Mouse (Mus musculus): ENCODE data around the gene Kremen2. TPM values are rescaled to one million over a fixed set of nuclear protein-coding genes. Genes with fewer than 3 reads are reported as not detected.

Kremen2 gene
- polyA plus RNA-seq, 1 experiment from 2014 or later: 0.74 TPM

DNA sequence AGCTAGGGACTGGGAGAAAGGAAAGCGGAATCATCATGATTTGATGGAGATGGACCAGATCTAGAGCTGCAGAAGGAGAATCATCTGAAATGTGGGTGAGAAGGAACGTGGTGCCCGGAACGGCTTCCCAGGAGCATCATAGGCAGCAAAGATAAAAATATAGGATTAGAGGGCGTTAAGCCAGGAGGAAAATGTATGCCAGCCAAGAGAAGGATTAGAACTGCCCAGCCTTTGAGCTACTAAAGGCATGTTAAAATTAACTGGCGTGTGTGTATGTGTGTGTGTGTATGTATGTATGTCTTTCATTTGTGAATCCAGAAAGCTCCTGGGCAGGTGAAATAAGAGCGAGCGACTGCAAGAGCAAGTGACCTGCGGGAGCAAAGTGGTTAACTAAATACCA lies 42.3 kb downstream of the Kremen2 start:
- Histone ChIP-seq H3K4me1 (replicated peaks; ENCODE audit: control insufficient read depth, insufficient read depth, low read length) (no peaks in the 10 kb centered on the region; the same call in 1 of the 2 replicates), H3K9me3 (ENCODE audit: control insufficient read depth, low read length) (no peaks in the 10 kb centered on the region), H3K4me3 (replicated peaks; ENCODE audit: low read length) (no peak overlapping the region), H3K27me3 (ENCODE audit: control insufficient read depth, insufficient read depth, low read length) (peaks cover 30% of the 10 kb centered on the region), H3K27ac (no peak overlapping the region), H3K9ac (no peak overlapping the region), H3K36me3 (replicated peaks; ENCODE audit: control insufficient read depth, insufficient read depth) (no peaks in the 10 kb centered on the region), H3K4me2 (replicated peaks) (no peak overlapping the region)
- ATAC-seq (ENCODE audit: low FRiP score): no peak
- DNase-seq (ENCODE audit: low spot score): no peak
- WGBS: 88% methylated on average over 9 of the region's 9 CpGs

- ATAC-seq (ENCODE audit: low FRiP score): peak; percentile 97
- Histone ChIP-seq H3K9me3 (ENCODE audit: control insufficient read depth, low read length) (no peaks in the 10 kb centered on the region), H3K36me3 (replicated peaks; ENCODE audit: control insufficient read depth, insufficient read depth) (no peaks in the 10 kb centered on the region), H3K4me3 (replicated peaks; ENCODE audit: low read length) (peak overlapping the region; percentile 83), H3K27me3 (ENCODE audit: control insufficient read depth, insufficient read depth, low read length) (peaks cover 42% of the 10 kb centered on the region), H3K4me2 (replicated peaks) (peak overlapping the region; percentile 97), H3K4me1 (replicated peaks; ENCODE audit: control insufficient read depth, insufficient read depth, low read length) (no peaks in the 10 kb centered on the region; the same call in 1 of the 2 replicates), H3K9ac (peak overlapping the region; percentile 67), H3K27ac (no peak overlapping the region; the same call in 1 of the 2 replicates)
- DNase-seq (ENCODE audit: low spot score): peak; percentile 84
- WGBS: 1% methylated on average over 28 of the region's 28 CpGs
Measured at GRCm38 (mm10) chr17:23700079-23700478, 45.6 kb downstream of the Kremen2 start.

GRCm38 (mm10) chr17:23699131-23700077 lies 46.2 kb downstream of the Kremen2 start:
- under 1% methylated on average over 88 of the region's 101 CpGs for WGBS
- H3K27ac ChIP-seq: peak overlapping the region; percentile 32; the same call in 1 of the 2 replicates
- ATAC-seq (ENCODE audit: low FRiP score) (peak; percentile 56), DNase-seq (ENCODE audit: low spot score) (no peak)
- H3K4me2 ChIP-seq (replicated peaks): peak overlapping the region; percentile 97
- peaks cover 42% of the 10 kb centered on the region for H3K27me3 ChIP-seq (ENCODE audit: control insufficient read depth, insufficient read depth, low read length)
- no peaks in the 10 kb centered on the region for H3K36me3 ChIP-seq (replicated peaks; ENCODE audit: control insufficient read depth, insufficient read depth)
- peak overlapping the region; percentile 83 for H3K4me3 ChIP-seq (replicated peaks; ENCODE audit: low read length)
- no peaks in the 10 kb centered on the region for H3K9me3 ChIP-seq (ENCODE audit: control insufficient read depth, low read length)
- H3K9ac ChIP-seq: peak overlapping the region; percentile 67
- H3K4me1 ChIP-seq (replicated peaks; ENCODE audit: control insufficient read depth, insufficient read depth, low read length): no peaks in the 10 kb centered on the region; the same call in 1 of the 2 replicates

DNA sequence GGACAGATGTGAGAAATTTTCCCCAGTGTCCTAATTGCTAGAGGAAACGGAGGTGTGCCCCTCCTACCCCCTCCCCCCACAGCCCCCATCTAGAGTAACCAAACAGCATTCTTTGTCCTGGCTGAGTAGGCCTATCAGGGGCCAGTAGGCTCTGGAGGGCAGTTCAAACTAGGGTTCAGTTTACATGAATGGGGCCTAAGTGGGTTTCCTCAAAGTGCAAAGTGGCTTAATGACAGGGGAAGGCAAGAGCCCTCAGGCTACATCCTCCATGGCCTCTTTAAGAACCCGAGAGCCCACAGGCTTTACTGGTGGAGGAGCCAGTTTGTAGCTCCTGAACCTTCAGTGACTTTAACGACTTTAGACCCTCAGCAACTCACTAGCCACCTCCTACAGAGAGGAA lies 49.8 kb downstream of the Kremen2 start:
- Histone ChIP-seq H3K4me3 (replicated peaks; ENCODE audit: low read length) (no peak overlapping the region), H3K4me2 (replicated peaks) (no peak overlapping the region), H3K36me3 (replicated peaks; ENCODE audit: control insufficient read depth, insufficient read depth) (no peaks in the 10 kb centered on the region), H3K4me1 (replicated peaks; ENCODE audit: control insufficient read depth, insufficient read depth, low read length) (no peaks in the 10 kb centered on the region; the same call in 1 of the 2 replicates), H3K27ac (no peak overlapping the region), H3K9ac (no peak overlapping the region), H3K27me3 (ENCODE audit: control insufficient read depth, insufficient read depth, low read length) (peaks cover 23% of the 10 kb centered on the region), H3K9me3 (ENCODE audit: control insufficient read depth, low read length) (no peaks in the 10 kb centered on the region)
- ATAC-seq (ENCODE audit: low FRiP score) (no peak), DNase-seq (ENCODE audit: low spot score) (no peak)
- 17% methylated on average over 3 of the region's 3 CpGs for WGBS

- H3K36me3 ChIP-seq (replicated peaks; ENCODE audit: control insufficient read depth, insufficient read depth): no peaks in the 10 kb centered on the region
- DNase-seq (ENCODE audit: low spot score) (no peak), ATAC-seq (ENCODE audit: low FRiP score) (no peak)
- H3K4me2 ChIP-seq (replicated peaks): no peak overlapping the region
- no peak overlapping the region for H3K27ac ChIP-seq
- no peak overlapping the region for H3K9ac ChIP-seq
- 83% methylated on average over 1 of the region's 1 CpGs for WGBS
- H3K4me1 ChIP-seq (replicated peaks; ENCODE audit: control insufficient read depth, insufficient read depth, low read length): no peaks in the 10 kb centered on the region; the same call in 1 of the 2 replicates
- H3K4me3 ChIP-seq (replicated peaks; ENCODE audit: low read length): no peak overlapping the region
- H3K9me3 ChIP-seq (ENCODE audit: control insufficient read depth, low read length): no peaks in the 10 kb centered on the region
- H3K27me3 ChIP-seq (ENCODE audit: control insufficient read depth, insufficient read depth, low read length): peaks cover 23% of the 10 kb centered on the region
Measured at GRCm38 (mm10) chr17:23694491-23694890, 51.1 kb downstream of the Kremen2 start.

Other genes starting within 250 kb of the Kremen2 start
- gene Zfp213, start 181.6 kb downstream of the Kremen2 start, polyA plus RNA-seq (2014; fragmentation: Nextera tagmentation; extraction: Ambion mirVana): 15.4 and 15.6 TPM in 2 replicates
- 20.3 and 21.4 TPM in 2 replicates for gene Zfp13, start 146.3 kb downstream of the Kremen2 start, polyA plus RNA-seq (2014; fragmentation: Nextera tagmentation; extraction: Ambion mirVana)
- 0.25 and 0.27 TPM in 2 replicates for gene Zscan10, start 145.0 kb downstream of the Kremen2 start, polyA plus RNA-seq (2014; fragmentation: Nextera tagmentation; extraction: Ambion mirVana)
- 1.0 and 1.6 TPM in 2 replicates for gene Mmp25, start 100.6 kb downstream of the Kremen2 start, polyA plus RNA-seq (2014; fragmentation: Nextera tagmentation; extraction: Ambion mirVana)
- gene Bicdl2, start 85.3 kb downstream of the Kremen2 start, polyA plus RNA-seq (2014; fragmentation: Nextera tagmentation; extraction: Ambion mirVana): 0.24 TPM in 1 of 2 replicates, not detected in the other
- 129 and 143 TPM in 2 replicates for gene Hcfc1r1, start 72.2 kb downstream of the Kremen2 start, polyA plus RNA-seq (2014; fragmentation: Nextera tagmentation; extraction: Ambion mirVana)
- gene Thoc6, start 72.0 kb downstream of the Kremen2 start, polyA plus RNA-seq (2014; fragmentation: Nextera tagmentation; extraction: Ambion mirVana): 39.7 and 40.0 TPM in 2 replicates
- gene Tnfrsf12a, start 68.4 kb downstream of the Kremen2 start, polyA plus RNA-seq (2014; fragmentation: Nextera tagmentation; extraction: Ambion mirVana): 3.1 and 3.7 TPM in 2 replicates
- gene Cldn6, start 66.6 kb downstream of the Kremen2 start, polyA plus RNA-seq (2014; fragmentation: Nextera tagmentation; extraction: Ambion mirVana): 0.24 and 0.26 TPM in 2 replicates
- 1.7 and 2.6 TPM in 2 replicates for gene Cldn9, start 61.8 kb downstream of the Kremen2 start, polyA plus RNA-seq (2014; fragmentation: Nextera tagmentation; extraction: Ambion mirVana)
- gene 1520401A03Rik, start 23.1 kb downstream of the Kremen2 start, polyA plus RNA-seq (2014; fragmentation: Nextera tagmentation; extraction: Ambion mirVana): 0.09 and 0.18 TPM in 2 replicates
- gene Pkmyt1, start 19.5 kb downstream of the Kremen2 start, polyA plus RNA-seq (2014; fragmentation: Nextera tagmentation; extraction: Ambion mirVana): 16.9 and 17.7 TPM in 2 replicates
- gene Paqr4, start 5.0 kb downstream of the Kremen2 start, polyA plus RNA-seq (2014; fragmentation: Nextera tagmentation; extraction: Ambion mirVana): 57.5 and 62.8 TPM in 2 replicates
- gene Flywch1, start 25.8 kb upstream of the Kremen2 start, polyA plus RNA-seq (2014; fragmentation: Nextera tagmentation; extraction: Ambion mirVana): 179 and 183 TPM in 2 replicates
- 75.4 and 78.4 TPM in 2 replicates for gene Flywch2, start 40.2 kb upstream of the Kremen2 start, polyA plus RNA-seq (2014; fragmentation: Nextera tagmentation; extraction: Ambion mirVana)
- gene Srrm2, start 44.7 kb upstream of the Kremen2 start, polyA plus RNA-seq (2014; fragmentation: Nextera tagmentation; extraction: Ambion mirVana): 390 and 455 TPM in 2 replicates
- 1,176 and 1,404 TPM in 2 replicates for gene Elob, start 83.3 kb upstream of the Kremen2 start, polyA plus RNA-seq (2014; fragmentation: Nextera tagmentation; extraction: Ambion mirVana)
- not detected in 2 replicates for gene Prss33, start 90.2 kb upstream of the Kremen2 start, polyA plus RNA-seq (2014; fragmentation: Nextera tagmentation; extraction: Ambion mirVana)
- gene Prss32, start 98.0 kb upstream of the Kremen2 start, polyA plus RNA-seq (2014; fragmentation: Nextera tagmentation; extraction: Ambion mirVana): 0.16 TPM in 1 of 2 replicates, not detected in the other
- 1.1 and 2.3 TPM in 2 replicates for gene Prss41, start 98.3 kb upstream of the Kremen2 start, polyA plus RNA-seq (2014; fragmentation: Nextera tagmentation; extraction: Ambion mirVana)
- gene Prss21, start 122.2 kb upstream of the Kremen2 start, polyA plus RNA-seq (2014; fragmentation: Nextera tagmentation; extraction: Ambion mirVana): not detected in 2 replicates
- not detected in 2 replicates for gene Dcpp1, start 135.0 kb upstream of the Kremen2 start, polyA plus RNA-seq (2014; fragmentation: Nextera tagmentation; extraction: Ambion mirVana)
- not detected in 2 replicates for gene Dcpp2, start 135.0 kb upstream of the Kremen2 start, polyA plus RNA-seq (2014; fragmentation: Nextera tagmentation; extraction: Ambion mirVana)
- gene Dcpp3, start 171.6 kb upstream of the Kremen2 start, polyA plus RNA-seq (2014; fragmentation: Nextera tagmentation; extraction: Ambion mirVana): not detected in 2 replicates
- not detected in 2 replicates for gene Sbp, start 195.8 kb upstream of the Kremen2 start, polyA plus RNA-seq (2014; fragmentation: Nextera tagmentation; extraction: Ambion mirVana)
- not detected in 2 replicates for gene Sbpl, start 209.4 kb upstream of the Kremen2 start, polyA plus RNA-seq (2014; fragmentation: Nextera tagmentation; extraction: Ambion mirVana)
- gene Prss30, start 234.7 kb upstream of the Kremen2 start, polyA plus RNA-seq (2014; fragmentation: Nextera tagmentation; extraction: Ambion mirVana): not detected in 2 replicates

All from hindbrain, embryonic 14.5 days (tissue).